ENCODE assay signal across 10 mouse cellular contexts in genomic region chr17:25610151-25610550, GRCm38 (mm10). TPM values are rescaled to one million over a fixed set of nuclear protein-coding genes. Genes with fewer than 3 reads are reported as not detected.
A peak's percentile ranks its signal among the peaks of the same experiment; 100 is the strongest.
DNase-seq lines count a peak whose midpoint lies in the region; ATAC-seq and TF ChIP-seq lines count a peak whose summit lies in the region.
"Had no signal": no experiment of that assay in that cellular context is flagged by ENCODE, and none has a peak within 500 bp of the region (broad histone marks: within the 10 kb centered on the region; RNA-seq: fewer than 3 reads in every experiment).

No protein-coding gene starts in this region.

- DNase-seq in lung, postnatal 10 days: peak; percentile 12
- no peak for DNase-seq in lung, adult 18-20 months
- peak; percentile 88 for DNase-seq in brain, embryonic 14.5 days (ENCODE audit: low read depth)
- DNase-seq in forebrain, embryonic 14.5 days (ENCODE audit: low spot score): peak; percentile 87
- DNase-seq in kidney, postnatal 14 days: peak; percentile 23
- peak; percentile 47 for DNase-seq in thymus, postnatal 0 days (ENCODE audit: low spot score)
- DNase-seq in gastrocnemius, postnatal 10 days: no peak
- no peak for DNase-seq in urinary bladder, postnatal 10 days (ENCODE audit: low spot score)

- 37% methylated on average over 9 of the region's 9 CpGs for WGBS in forebrain, embryonic 14.5 days

- H3K9me3 ChIP-seq in forebrain, embryonic 14.5 days (replicated peaks; ENCODE audit: control insufficient read depth, low read length): no peaks in the 10 kb centered on the region

- no peak for TF ChIP-seq CTCF in brain, embryonic 14.5 days (IDR thresholded peaks at IDR 0.05; ENCODE audit: borderline replicate concordance, extremely low read depth, insufficient read depth, insufficient read length)

- H3K4me2 ChIP-seq in forebrain, embryonic 14.5 days (ENCODE audit: low read length): peak overlapping the region; percentile 12; the same call in 1 of the 2 replicates

- peak; percentile 60 for ATAC-seq in forebrain, embryonic 14.5 days

- H3K27me3 ChIP-seq in forebrain, embryonic 14.5 days (replicated peaks; ENCODE audit: control insufficient read depth, insufficient read depth, low read length): no peaks in the 10 kb centered on the region

- H3K4me1 ChIP-seq in forebrain, embryonic 14.5 days (ENCODE audit: control insufficient read depth, insufficient read depth, low read length): peaks cover 27% of the 10 kb centered on the region

- H3K36me3 ChIP-seq in forebrain, embryonic 14.5 days (ENCODE audit: control insufficient read depth, insufficient read depth, low read length): peaks cover 12% of the 10 kb centered on the region; the same call in 1 of the 2 replicates

- peak overlapping the region; percentile 86 for H3K27ac ChIP-seq in forebrain, embryonic 14.5 days (ENCODE audit: low read depth, low read length)

- no peak for TF ChIP-seq POLR2A in brain, embryonic 14.5 days (IDR thresholded peaks at IDR 0.05; ENCODE audit: borderline replicate concordance, extremely low read depth, insufficient read depth, insufficient read length, poor library complexity, severe bottlenecking)

- no peak overlapping the region for H3K9ac ChIP-seq in forebrain, embryonic 14.5 days (ENCODE audit: low read length)

- H3K4me3 ChIP-seq in forebrain, embryonic 14.5 days (ENCODE audit: low read depth, low read length): no peak overlapping the region
- H3K4me3 ChIP-seq: myocyte had no signal

RNA-seq across cellular contexts. Expression of gene Lmf1, which starts 31.3 kb away (rescaled TPM):
- polyA plus RNA-seq in brain, embryonic 14.5 days (2012; rRNA removed): 11.7 and 16.0 TPM in 2 replicates
- 18.8 and 19.1 TPM in 2 replicates for polyA plus RNA-seq in forebrain, embryonic 14.5 days (2014; fragmentation: Nextera tagmentation; extraction: Ambion mirVana)
- 15.5 and 16.1 TPM in 2 replicates for polyA plus RNA-seq in thymus, postnatal 0 days (2015; fragmentation: Nextera tagmentation; extraction: Ambion mirVana)
- total RNA-seq in gastrocnemius, postnatal 10 days (2021): 10 to 100 TPM; 11.5 to 14.5 TPM

RNA-seq across cellular contexts. Expression of gene Sox8, which starts 39.7 kb away (rescaled TPM):
- polyA plus RNA-seq in brain, embryonic 14.5 days (2012; rRNA removed): 17.6 and 17.9 TPM in 2 replicates
- 17.6 and 20.8 TPM in 2 replicates for polyA plus RNA-seq in forebrain, embryonic 14.5 days (2014; fragmentation: Nextera tagmentation; extraction: Ambion mirVana)
- polyA plus RNA-seq in thymus, postnatal 0 days (2015; fragmentation: Nextera tagmentation; extraction: Ambion mirVana): 0.23 and 0.26 TPM in 2 replicates
- total RNA-seq in gastrocnemius, postnatal 10 days (2021): 10 to 100 TPM; 15.2 to 20.2 TPM
- total RNA-seq: hematopoietic stem cell, adult 5-6 weeks had no signal

Comparison
In these comparisons a context has a peak if more than half of its experiments do, and no peak if none do; other contexts are left out.
1. DNase-seq: peak in lung, postnatal 10 days (single experiment), brain, embryonic 14.5 days (single experiment), forebrain, embryonic 14.5 days (single experiment), kidney, postnatal 14 days (single experiment) and thymus, postnatal 0 days (single experiment); none in lung, adult 18-20 months (0 of 2), gastrocnemius, postnatal 10 days (single experiment) and urinary bladder, postnatal 10 days (single experiment).
2. RNA of gene Sox8, which starts 39.7 kb away (polyA plus RNA-seq): 17.6 to 20.8 TPM in forebrain, embryonic 14.5 days and 17.6 to 17.9 TPM in brain, embryonic 14.5 days; 0.23 to 0.26 TPM in thymus, postnatal 0 days; every median in the first group is over 10 times any median in the second.